8 mouse cellular contexts compared by ENCODE assay signal in the genomic region with DNA sequence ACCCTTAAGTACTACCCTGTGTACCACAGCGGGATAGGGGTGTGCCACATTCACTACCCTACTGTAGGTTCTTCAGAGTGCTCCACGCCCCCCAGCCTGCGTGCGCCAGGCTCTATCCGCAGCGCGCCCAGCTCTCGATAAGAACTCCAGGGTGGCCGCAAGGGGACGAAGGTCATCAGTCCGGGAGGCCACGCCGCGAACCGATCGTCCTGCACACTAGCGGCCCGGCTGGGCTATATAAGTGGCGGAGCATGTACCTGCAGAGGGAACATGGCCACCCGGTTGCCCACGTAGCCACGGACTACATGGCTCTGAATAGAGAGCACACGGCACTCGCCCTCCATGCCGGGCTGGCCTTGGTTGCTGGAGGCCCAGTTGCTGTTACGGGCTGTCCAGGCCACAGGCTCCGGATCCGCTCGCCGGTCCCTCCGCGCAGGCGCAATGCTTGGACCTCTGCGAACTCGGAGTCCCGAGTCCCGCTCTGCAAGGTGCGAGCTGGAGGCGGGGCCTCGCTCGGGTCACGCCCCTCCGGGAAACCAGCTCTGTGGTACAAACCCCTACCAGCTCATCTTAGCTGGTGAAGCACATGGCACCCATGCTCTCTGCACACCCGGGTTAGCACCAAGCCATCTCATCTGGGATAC.
DNase-seq lines count a peak whose midpoint lies in the region; ATAC-seq and TF ChIP-seq lines count a peak whose summit lies in the region.
"Had no signal": no experiment of that assay in that cellular context is flagged by ENCODE, and none has a peak within 500 bp of the region (broad histone marks: within the 10 kb centered on the region; RNA-seq: fewer than 3 reads in every experiment).

No protein-coding gene starts in this region.

- DNase-seq in adrenal gland, adult 8-10 months = peak; percentile 79
- DNase-seq in cerebellum, postnatal 10 days = peak; percentile 59 to 70
- DNase-seq in gastrocnemius, postnatal 10 days = peak; percentile 64
- peak; percentile 72 to 84 for DNase-seq in lung, adult 18-20 months
- DNase-seq in urinary bladder, postnatal 14 days (ENCODE audit: low spot score) = peak; percentile 80

- peak overlapping the region; percentile 88 for H3K27ac ChIP-seq in intestine, postnatal 0 days (ENCODE audit: low read depth, low read length)
- H3K27ac ChIP-seq in neural tube, embryonic 14.5 days (ENCODE audit: low read depth, low read length) = no peak overlapping the region
- H3K27ac ChIP-seq: macrophage had no signal

- 0 out of 2 replicates have a peak, but pooled peaks cover 5% of the 10 kb centered on the region for H3K27me3 ChIP-seq in intestine, postnatal 0 days (replicated peaks; ENCODE audit: control insufficient read depth, insufficient read depth, low read length)
- H3K27me3 ChIP-seq in neural tube, embryonic 14.5 days (ENCODE audit: control insufficient read depth, insufficient read depth, low read length) = no peaks in the 10 kb centered on the region

- H3K4me3 ChIP-seq in intestine, postnatal 0 days (ENCODE audit: low read depth, low read length) = peak overlapping the region; percentile 42
- H3K4me3 ChIP-seq in neural tube, embryonic 14.5 days (ENCODE audit: low read depth, low read length) = peak overlapping the region; percentile 43

- 4% methylated on average over 41 of the region's 44 CpGs for WGBS in intestine, postnatal 0 days
- 1% methylated on average over 44 of the region's 44 CpGs for WGBS in neural tube, embryonic 14.5 days

- no peaks in the 10 kb centered on the region for H3K36me3 ChIP-seq in intestine, postnatal 0 days (ENCODE audit: control insufficient read depth, insufficient read depth)
- H3K36me3 ChIP-seq in neural tube, embryonic 14.5 days (ENCODE audit: control insufficient read depth, insufficient read depth, low read length) = no peaks in the 10 kb centered on the region

- TF ChIP-seq CTCF in intestine, postnatal 0 days (IDR thresholded peaks at IDR 0.05; ENCODE audit: low read depth) = no peak; the same call in 1 of the 2 replicates

- H3K9me3 ChIP-seq in intestine, postnatal 0 days (ENCODE audit: control insufficient read depth) = no peaks in the 10 kb centered on the region
- no peaks in the 10 kb centered on the region for H3K9me3 ChIP-seq in neural tube, embryonic 14.5 days (ENCODE audit: control insufficient read depth, low read length)

- peaks cover 4% of the 10 kb centered on the region for H3K4me1 ChIP-seq in intestine, postnatal 0 days (replicated peaks; ENCODE audit: control insufficient read depth, insufficient read depth, low read length)
- H3K4me1 ChIP-seq in neural tube, embryonic 14.5 days (ENCODE audit: control insufficient read depth, insufficient read depth, low read length) = 0 out of 2 replicates have a peak, but pooled peaks cover 7% of the 10 kb centered on the region

- ATAC-seq in intestine, postnatal 0 days = peak; percentile 80
- ATAC-seq in neural tube, embryonic 14.5 days (ENCODE audit: low read depth) = peak; percentile 93

- peak overlapping the region; percentile 85 for H3K4me2 ChIP-seq in intestine, postnatal 0 days (replicated peaks; ENCODE audit: low read depth)
- H3K4me2 ChIP-seq in neural tube, embryonic 14.5 days (ENCODE audit: low read depth, low read length) = peak overlapping the region; percentile 84

- peak overlapping the region; percentile 31; the same call in 1 of the 2 replicates for H3K9ac ChIP-seq in intestine, postnatal 0 days (ENCODE audit: low read depth, low read length)
- H3K9ac ChIP-seq in neural tube, embryonic 14.5 days (replicated peaks; ENCODE audit: low read depth, low read length) = peak overlapping the region; percentile 61
